Mouse (Mus musculus) small intestine, adult 2 months (tissue): Measurements from ENCODE around the gene OR5BS1P.

Experiments
- CTCF ChIP-seq: fragments of 200-500 bp; IDR thresholded peaks from 2 replicates; pipeline ENCODE4 v1.5.1; 2012; ENCODE audit warnings: low read depth, mild to moderate bottlenecking, control low read depth, inconsistent platforms, low read length, moderate library complexity, mixed read lengths; ENCODE audit not compliant: insufficient replicate concordance, insufficient read length; ENCODE audit errors: extremely low read depth
- POLR2A ChIP-seq: fragments of 200-500 bp; IDR thresholded peaks from 2 replicates; pipeline ENCODE4 v1.6.1; 2012; ENCODE audit warnings: low read depth, mild to moderate bottlenecking, control low read depth, inconsistent platforms, low read length, moderate library complexity

DNA sequence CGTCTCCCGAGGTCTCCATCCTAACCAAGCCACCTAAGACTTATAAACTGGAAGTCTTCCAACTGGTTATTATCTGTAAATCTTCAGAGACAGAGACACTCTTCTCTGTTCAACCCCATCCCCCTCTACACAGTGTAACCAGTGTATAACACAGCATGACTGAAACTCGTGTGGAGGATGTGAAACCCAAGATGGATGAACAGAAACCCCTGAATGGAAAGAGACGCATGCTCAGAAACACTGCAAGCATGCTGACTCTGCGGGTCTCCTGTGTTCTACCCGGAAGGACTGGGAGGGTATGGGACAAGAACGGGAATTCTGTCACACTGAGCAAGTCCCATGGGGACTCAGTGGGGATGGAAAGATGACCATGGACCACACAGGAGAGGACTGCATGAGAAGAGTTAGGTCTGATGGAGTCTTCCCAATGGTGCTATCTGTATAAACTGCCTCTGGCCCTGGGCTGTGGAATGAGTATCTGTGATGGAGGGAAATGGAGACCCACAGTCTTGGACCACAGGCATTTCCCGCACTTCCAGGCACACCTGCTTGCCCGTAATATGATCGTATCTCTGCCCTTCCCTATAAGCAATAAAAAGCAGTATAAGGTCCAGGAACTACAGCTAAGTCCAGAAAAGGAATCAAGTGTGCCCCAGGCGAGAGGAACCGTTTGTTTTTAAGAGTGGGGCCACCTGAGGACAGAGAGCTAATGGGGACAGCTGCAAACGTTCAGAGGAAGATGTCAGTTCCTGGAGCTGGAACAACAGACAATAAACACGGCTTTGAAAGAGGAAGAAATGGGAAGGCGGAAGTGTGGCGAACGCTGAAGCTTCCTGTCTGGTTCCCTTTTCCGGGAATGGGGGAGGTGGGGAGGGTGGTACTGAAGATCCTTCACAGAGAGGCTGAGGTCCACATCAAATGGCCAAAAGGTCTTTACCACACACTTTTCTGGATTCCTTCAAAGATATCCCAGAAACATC lies 14.5 kb downstream of the OR5BS1P start:
- no peak for TF ChIP-seq CTCF
- TF ChIP-seq POLR2A = no peak
